Mouse (Mus musculus) ES-Bruce4 (cell line): ENCODE results near the gene Gm10337.

Experiments used
- EP300 ChIP-seq: IDR thresholded peaks from 2 replicates; pipeline ENCODE4 v1.6.1; 2011; ENCODE audit warnings: low read depth, low read length; ENCODE audit not compliant: insufficient read depth
- POLR2A ChIP-seq: IDR thresholded peaks from one replicate; pipeline ENCODE4 v1.8.1; 2011; ENCODE audit warnings: low read length; ENCODE audit not compliant: insufficient read depth

DNA sequence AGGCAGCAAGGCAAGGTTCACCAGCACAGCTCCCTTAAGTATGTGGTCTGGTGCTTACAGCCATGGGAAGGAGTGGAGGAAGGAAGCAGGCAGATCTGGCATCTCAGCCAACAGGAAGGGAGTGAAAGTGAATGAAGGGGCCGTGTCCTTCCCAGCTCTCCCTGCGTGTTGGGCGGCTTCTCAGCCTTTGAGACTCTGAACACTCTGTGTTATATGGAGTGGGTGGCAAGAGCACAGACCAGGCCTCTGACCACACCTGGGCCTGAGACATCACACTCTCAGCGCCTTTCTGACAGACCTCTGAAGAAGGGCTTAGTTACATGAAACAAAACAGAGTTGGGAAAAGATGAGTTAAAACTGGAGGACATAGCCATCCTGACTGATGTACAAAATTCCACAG lies 27.0 kb downstream of the Gm10337 start:
- TF ChIP-seq POLR2A, result no peak
- no peak for TF ChIP-seq EP300
